Mouse (Mus musculus) forebrain, embryonic 15.5 days (tissue): Measurements from ENCODE around the gene P2ry1. TPM values are rescaled to one million over a fixed set of nuclear protein-coding genes. Genes with fewer than 3 reads are reported as not detected.

Source experiments
- ATAC-seq: fragments of 200-750 bp; cut with Nextera tagmentation; replicated peaks from 2 replicates; pipeline ENCODE4 v1.8.0; 2017; ENCODE audit warnings: mild to moderate bottlenecking, moderate TSS enrichment, moderate library complexity
- H3K27ac ChIP-seq: fragments of 300-500 bp; sonication (generic); replicated peaks from 2 replicates; pipeline ENCODE4 v1.5.1; 2015; ENCODE audit warnings: mild to moderate bottlenecking, inconsistent platforms
- H3K27me3 ChIP-seq: fragments of 300-500 bp; sonication (generic); 2 replicates; pipeline ENCODE4 v1.6.1; 2015; ENCODE audit warnings: inconsistent platforms
- H3K36me3 ChIP-seq: fragments of 300-500 bp; sonication (generic); 2 replicates; pipeline ENCODE4 v1.6.1; 2015; ENCODE audit warnings: mild to moderate bottlenecking, inconsistent platforms
- H3K4me1 ChIP-seq: fragments of 300-500 bp; sonication (generic); 2 replicates; pipeline ENCODE4 v1.6.1; 2015; ENCODE audit warnings: inconsistent platforms
- H3K4me2 ChIP-seq: fragments of 300-500 bp; sonication (generic); replicated peaks from 2 replicates; pipeline ENCODE4 v1.6.1; 2015; ENCODE audit warnings: mild to moderate bottlenecking, inconsistent platforms
- H3K4me3 ChIP-seq: fragments of 300-500 bp; sonication (generic); 2 replicates; pipeline ENCODE4 v1.5.1; 2015; ENCODE audit warnings: mild to moderate bottlenecking, inconsistent platforms
- H3K9ac ChIP-seq: fragments of 300-500 bp; sonication (generic); replicated peaks from 2 replicates; pipeline ENCODE4 v1.6.1; 2015; ENCODE audit warnings: mild to moderate bottlenecking, inconsistent platforms
- H3K9me3 ChIP-seq: fragments of 300-500 bp; sonication (generic); 2 replicates; pipeline ENCODE4 v1.6.1; 2016; ENCODE audit warnings: inconsistent platforms
- WGBS: fragments of 180-500 bp; shearing (Covaris S2); methylation state at CpG from one replicate; pipeline ENCODE4 v1.1.7; 2015; ENCODE audit warnings: mixed read lengths; 5-methylcytosine and 5-hydroxymethylcytosine counted together
- polyA plus RNA-seq: library from polyadenylated mRNA; unstranded; fragments of >200 nt; fragmentation: Nextera tagmentation; extraction: Ambion mirVana; gene quantifications from 2 replicates; pipeline ENCODE4 v1.2.1, GENCODE M21; 2015

The P2ry1 gene
- 4.1 TPM in 2 replicates for polyA plus RNA-seq

GRCm38 (mm10) chr3:61002587-61003501 is at the start of gene P2ry1:
Gene P2ry1, plus strand, starts transcription at chr3:61002795.
- Histone ChIP-seq H3K36me3 (no peaks in the 10 kb centered on the region), H3K27ac (no peak within 1 kb of the TSS), H3K4me3 (peak within 1 kb of the TSS; percentile 79), H3K9ac (peak within 1 kb of the TSS; percentile 59), H3K4me2 (peak within 1 kb of the TSS; percentile 98), H3K27me3 (peaks cover 10% of the 10 kb centered on the region; the same call in 1 of the 2 replicates), H3K9me3 (no peaks in the 10 kb centered on the region), H3K4me1 (peaks cover 4% of the 10 kb centered on the region; the same call in 1 of the 2 replicates)
- under 1% methylated on average over 90 of the region's 90 CpGs for WGBS
- peak; percentile 98 for ATAC-seq

GRCm38 (mm10) chr3:60953199-60953736 is 49.3 kb upstream of the P2ry1 start:
- Histone ChIP-seq H3K27me3 (no peaks in the 10 kb centered on the region), H3K4me1 (no peaks in the 10 kb centered on the region), H3K9ac (no peak overlapping the region), H3K27ac (no peak overlapping the region), H3K4me2 (no peak overlapping the region), H3K9me3 (no peaks in the 10 kb centered on the region), H3K4me3 (no peak overlapping the region), H3K36me3 (no peaks in the 10 kb centered on the region)
- ATAC-seq, result no peak
- WGBS, result 88% methylated on average over 5 of the region's 5 CpGs

- 75% methylated on average over 2 of the region's 2 CpGs for WGBS
- no peak for ATAC-seq
- Histone ChIP-seq H3K4me1 (no peaks in the 10 kb centered on the region), H3K4me3 (no peak overlapping the region), H3K36me3 (no peaks in the 10 kb centered on the region), H3K9ac (no peak overlapping the region), H3K27ac (no peak overlapping the region), H3K9me3 (no peaks in the 10 kb centered on the region), H3K27me3 (no peaks in the 10 kb centered on the region), H3K4me2 (no peak overlapping the region)
Observed at GRCm38 (mm10) chr3:60954073-60954472, 48.5 kb upstream of the P2ry1 start.

- no peak for ATAC-seq
Observed at GRCm38 (mm10) chr3:60958769-60959168, 43.8 kb upstream of the P2ry1 start.

GRCm38 (mm10) chr3:60965137-60965536 is 37.5 kb upstream of the P2ry1 start:
- Histone ChIP-seq H3K9me3 (no peaks in the 10 kb centered on the region), H3K4me3 (no peak overlapping the region), H3K27ac (no peak overlapping the region), H3K4me1 (no peaks in the 10 kb centered on the region), H3K27me3 (no peaks in the 10 kb centered on the region), H3K36me3 (no peaks in the 10 kb centered on the region), H3K9ac (no peak overlapping the region), H3K4me2 (no peak overlapping the region)
- 87% methylated on average over 2 of the region's 2 CpGs for WGBS
- no peak for ATAC-seq

More at GRCm38 (mm10) chr3:60958769-60959168, 43.8 kb upstream of the P2ry1 start:
- H3K9me3 ChIP-seq, result no peaks in the 10 kb centered on the region
- no peak overlapping the region for H3K9ac ChIP-seq
- no peak overlapping the region for H3K4me3 ChIP-seq
- no peak overlapping the region for H3K4me2 ChIP-seq
- WGBS, result 92% methylated on average over 2 of the region's 2 CpGs
- no peak overlapping the region for H3K27ac ChIP-seq
- no peaks in the 10 kb centered on the region for H3K27me3 ChIP-seq
- no peaks in the 10 kb centered on the region for H3K4me1 ChIP-seq
- no peaks in the 10 kb centered on the region for H3K36me3 ChIP-seq

- Histone ChIP-seq H3K9ac (no peak overlapping the region), H3K36me3 (no peaks in the 10 kb centered on the region), H3K4me1 (no peaks in the 10 kb centered on the region), H3K4me2 (no peak overlapping the region), H3K27me3 (no peaks in the 10 kb centered on the region), H3K4me3 (no peak overlapping the region), H3K27ac (no peak overlapping the region), H3K9me3 (no peaks in the 10 kb centered on the region)
- ATAC-seq, result no peak
- 88% methylated on average over 1 of the region's 1 CpGs for WGBS
Observed at GRCm38 (mm10) chr3:60974944-60975343, 27.7 kb upstream of the P2ry1 start.

GRCm38 (mm10) chr3:60982109-60982508 is 20.5 kb upstream of the P2ry1 start:
- Histone ChIP-seq H3K36me3 (no peaks in the 10 kb centered on the region), H3K4me1 (no peaks in the 10 kb centered on the region), H3K9ac (no peak overlapping the region), H3K27ac (no peak overlapping the region), H3K4me2 (no peak overlapping the region), H3K4me3 (no peak overlapping the region), H3K27me3 (no peaks in the 10 kb centered on the region), H3K9me3 (no peaks in the 10 kb centered on the region)
- whole genome bisulfite sequencing, result 93% methylated on average over 3 of the region's 3 CpGs
- no peak for ATAC-seq

DNA sequence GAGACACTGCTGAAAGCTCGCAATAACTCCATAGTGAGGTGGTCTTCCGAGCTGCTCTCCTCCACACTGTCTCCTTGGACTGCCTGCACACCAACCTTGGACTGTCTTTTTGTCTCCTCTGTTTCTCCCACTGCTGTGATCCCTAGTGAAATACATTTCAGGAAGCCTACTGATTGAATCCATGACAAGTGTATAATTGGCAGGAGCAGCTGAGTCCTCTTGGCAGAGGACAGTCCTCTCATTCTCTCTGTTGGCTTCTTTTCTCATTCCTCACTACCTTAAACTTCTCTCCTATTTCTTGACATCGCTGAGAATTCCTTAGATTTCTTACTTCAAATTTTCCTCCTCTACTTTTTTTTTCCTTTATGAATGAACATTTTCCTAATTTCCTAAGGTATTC is 4.5 kb upstream of the P2ry1 start:
- no peak overlapping the region for H3K4me3 ChIP-seq
- no peak overlapping the region for H3K4me2 ChIP-seq
- no peak for ATAC-seq
- H3K36me3 ChIP-seq, result no peaks in the 10 kb centered on the region
- 0 out of 2 replicates have a peak, but pooled peaks cover 4% of the 10 kb centered on the region for H3K4me1 ChIP-seq
- H3K9ac ChIP-seq, result no peak overlapping the region
- 79% methylated on average over 3 of the region's 3 CpGs for WGBS
- 0 out of 2 replicates have a peak, but pooled peaks cover 1% of the 10 kb centered on the region for H3K27me3 ChIP-seq
- no peaks in the 10 kb centered on the region for H3K9me3 ChIP-seq
- H3K27ac ChIP-seq, result no peak overlapping the region

DNA sequence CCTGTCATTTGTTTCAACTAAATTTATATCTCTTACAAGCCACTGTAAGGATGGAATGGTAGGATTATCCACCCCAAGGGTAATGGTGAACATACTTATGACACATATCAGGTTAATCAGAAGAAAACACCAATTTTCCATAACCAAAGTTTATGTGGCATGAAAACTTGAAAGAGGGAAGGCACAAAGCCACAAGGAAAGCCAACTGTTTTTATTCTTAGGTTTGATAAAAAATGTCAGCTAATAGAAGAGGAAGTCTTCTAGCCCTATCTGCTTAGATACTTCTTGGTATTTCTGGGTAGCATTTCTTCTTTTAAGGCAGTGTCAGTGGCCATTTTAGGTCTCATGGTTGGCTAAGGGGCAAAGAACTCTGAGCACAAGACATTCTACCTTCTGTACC is 2.9 kb upstream of the P2ry1 start:
- H3K9ac ChIP-seq, result no peak overlapping the region
- no peaks in the 10 kb centered on the region for H3K36me3 ChIP-seq
- no peak overlapping the region for H3K4me3 ChIP-seq
- H3K4me2 ChIP-seq, result no peak overlapping the region
- no peak for ATAC-seq
- H3K4me1 ChIP-seq, result peaks cover 4% of the 10 kb centered on the region; the same call in 1 of the 2 replicates
- H3K27me3 ChIP-seq, result peaks cover 10% of the 10 kb centered on the region; the same call in 1 of the 2 replicates
- no peak overlapping the region for H3K27ac ChIP-seq
- no peaks in the 10 kb centered on the region for H3K9me3 ChIP-seq

DNA sequence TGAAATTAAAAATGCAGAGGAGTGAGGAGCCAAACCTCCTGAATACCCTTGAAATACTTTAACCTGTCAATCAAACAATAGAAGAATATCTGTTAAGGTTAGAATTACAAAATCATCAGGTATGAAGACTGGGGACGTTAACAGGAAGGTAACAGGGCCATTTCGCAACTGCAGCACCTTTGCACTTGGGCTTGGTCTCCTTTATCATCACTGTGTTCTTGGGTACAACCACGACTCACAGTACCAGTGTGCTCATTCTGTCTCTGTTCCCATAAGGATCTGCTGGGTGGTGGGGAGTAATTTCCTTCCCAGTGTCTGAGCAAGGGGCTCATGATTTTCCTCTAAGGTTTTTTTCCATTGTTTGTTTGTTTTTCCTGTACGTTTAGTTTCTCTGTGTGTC is 1.8 kb upstream of the P2ry1 start:
- no peak overlapping the region for H3K27ac ChIP-seq
- no peak for ATAC-seq
- H3K9ac ChIP-seq, result no peak overlapping the region
- 78% methylated on average over 4 of the region's 4 CpGs for WGBS
- H3K36me3 ChIP-seq, result no peaks in the 10 kb centered on the region
- no peak overlapping the region for H3K4me3 ChIP-seq
- no peaks in the 10 kb centered on the region for H3K9me3 ChIP-seq
- peaks cover 4% of the 10 kb centered on the region; the same call in 1 of the 2 replicates for H3K4me1 ChIP-seq
- H3K27me3 ChIP-seq, result peaks cover 10% of the 10 kb centered on the region; the same call in 1 of the 2 replicates
- H3K4me2 ChIP-seq, result no peak overlapping the region

- Histone ChIP-seq H3K27me3 (peaks cover 10% of the 10 kb centered on the region; the same call in 1 of the 2 replicates), H3K9ac (peak overlapping the region; percentile 59), H3K36me3 (no peaks in the 10 kb centered on the region), H3K4me1 (peaks cover 4% of the 10 kb centered on the region; the same call in 1 of the 2 replicates), H3K9me3 (no peaks in the 10 kb centered on the region), H3K4me2 (peak overlapping the region; percentile 98), H3K4me3 (peak overlapping the region; percentile 79), H3K27ac (no peak overlapping the region)
- peak; percentile 75 for ATAC-seq
- WGBS, result 2% methylated on average over 20 of the region's 20 CpGs
Observed at GRCm38 (mm10) chr3:61001852-61002586, 576 bp upstream of the P2ry1 start.

GRCm38 (mm10) chr3:61004611-61005010 is 2.0 kb downstream of the P2ry1 start:
- 77% methylated on average over 1 of the region's 1 CpGs for WGBS
- H3K4me3 ChIP-seq, result no peak overlapping the region
- H3K36me3 ChIP-seq, result no peaks in the 10 kb centered on the region
- H3K27ac ChIP-seq, result no peak overlapping the region
- H3K4me2 ChIP-seq, result no peak overlapping the region
- H3K9me3 ChIP-seq, result no peaks in the 10 kb centered on the region
- no peak for ATAC-seq
- no peak overlapping the region for H3K9ac ChIP-seq
- peaks cover 10% of the 10 kb centered on the region; the same call in 1 of the 2 replicates for H3K27me3 ChIP-seq
- H3K4me1 ChIP-seq, result peaks cover 4% of the 10 kb centered on the region; the same call in 1 of the 2 replicates
